Mouse (Mus musculus) G1E (cell line): ENCODE data around the gene Sstr3. TPM values are rescaled to one million over a fixed set of nuclear protein-coding genes. Genes with fewer than 3 reads are reported as not detected.

Source experiments
- ATAC-seq: 2 replicates; pipeline ENCODE4 v1.8.0; 2016; ENCODE audit warnings: mild to moderate bottlenecking; ENCODE audit not compliant: insufficient number of reproducible peaks, poor library complexity, low FRiP score, severe bottlenecking; ENCODE audit errors: extremely low read depth
- DNase-seq: peaks from one replicate; pipeline ENCODE4 v3.0.0; 2012; ENCODE audit warnings: low spot score
- H3K27me3 ChIP-seq: 2 replicates; pipeline ENCODE4 v1.6.1; 2012; ENCODE audit warnings: mild to moderate bottlenecking, low read length, inconsistent platforms; ENCODE audit not compliant: insufficient read depth
- H3K36me3 ChIP-seq: replicated peaks from 2 replicates; pipeline ENCODE3; 2012; ENCODE audit warnings: mild to moderate bottlenecking, inconsistent platforms
- H3K4me1 ChIP-seq: 2 replicates; pipeline ENCODE4 v1.6.1; 2012; ENCODE audit warnings: low read depth, low read length, inconsistent platforms, mixed read lengths; ENCODE audit not compliant: insufficient read depth
- H3K4me3 ChIP-seq: 2 replicates; pipeline ENCODE4 v1.5.1; 2012; ENCODE audit warnings: low read depth, mild to moderate bottlenecking, inconsistent platforms, low read length, moderate library complexity, mixed read lengths
- H3K9me3 ChIP-seq: replicated peaks from 2 replicates; pipeline ENCODE4 v1.6.1; 2012; ENCODE audit warnings: inconsistent platforms
- CTCF ChIP-seq: IDR thresholded peaks from 2 replicates; pipeline ENCODE4 v1.5.1; 2012; ENCODE audit warnings: low read depth, low read length, inconsistent platforms, mixed read lengths
- GATA1 ChIP-seq: IDR thresholded peaks from 2 replicates; pipeline ENCODE4 v1.6.1; 2012; ENCODE audit warnings: borderline replicate concordance, low read length, inconsistent platforms, mixed read lengths
- GATA2 ChIP-seq: IDR thresholded peaks from 2 replicates; pipeline ENCODE4 v1.6.1; 2012; ENCODE audit warnings: low read depth, low read length, inconsistent platforms, borderline replicate concordance
- POLR2AphosphoS5 ChIP-seq: IDR thresholded peaks from 2 replicates; pipeline ENCODE4 v1.6.1; 2012; ENCODE audit warnings: low read depth, low read length, inconsistent platforms; ENCODE audit not compliant: insufficient replicate concordance
- TAL1 ChIP-seq: conservative IDR thresholded peaks from 2 replicates; pipeline ENCODE4 v1.6.1; 2012; ENCODE audit warnings: low read depth, low read length, inconsistent platforms, mixed read lengths
- polyA plus RNA-seq: library from polyadenylated mRNA; stranded (reverse); fragments of >175 nt; gene quantifications from 2 replicates; pipeline ENCODE4 v1.2.3, GENCODE M21; 2012
- total RNA-seq, 2 experiments: library from RNA; stranded (forward) in 1 of 2; stranded (reverse) in 1 of 2; fragments of 200-1000 nt in 1 of 2; fragments of >200 nt in 1 of 2; fragmentation: Nextera tagmentation in 1 of 2; gene quantifications; 2 replicates each; pipeline ENCODE4 v1.2.3; 2014 to 2017

Sstr3 gene
- total RNA-seq (2014; fragmentation: Nextera tagmentation) (not detected in 2 replicates), total RNA-seq (2017) (0.05 and 0.12 TPM in 2 replicates), polyA plus RNA-seq (not detected in 2 replicates)

DNA sequence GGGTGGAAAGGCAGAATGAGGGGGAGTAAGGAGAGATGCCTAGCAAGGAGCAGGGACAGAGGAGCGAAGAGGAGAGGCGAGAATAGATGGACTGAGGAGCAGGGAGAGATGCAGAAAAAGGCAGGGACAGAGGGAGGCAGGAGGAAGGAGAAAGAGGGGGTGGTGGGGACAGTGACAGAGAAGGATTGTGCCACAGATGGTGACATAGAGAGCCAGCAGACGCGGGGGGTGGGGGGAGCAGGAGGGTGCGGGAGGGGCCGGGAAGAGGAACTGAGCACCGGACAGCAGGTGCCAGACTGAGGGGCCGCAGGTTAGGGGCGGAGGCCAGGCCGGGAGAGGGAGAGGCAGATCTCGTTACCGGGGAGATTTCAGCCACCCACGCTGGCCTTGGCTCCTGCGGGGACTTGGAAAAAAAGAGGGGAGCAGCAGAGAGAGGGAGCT, at the start of gene Sstr3:
TSS of gene Sstr3 (minus strand) at position 125 of the 441 bp plus-strand sequence.
- no peak for ATAC-seq
- DNase-seq: no peak
- H3K4me3 ChIP-seq: no peak within 1 kb of the TSS
- peaks cover 16% of the 10 kb centered on the region for H3K4me1 ChIP-seq
- H3K36me3 ChIP-seq: no peaks in the 10 kb centered on the region
- H3K27me3 ChIP-seq: peaks cover 67% of the 10 kb centered on the region
- no peaks in the 10 kb centered on the region for H3K9me3 ChIP-seq
- no peak for TF ChIP-seq POLR2AphosphoS5
- TF ChIP-seq CTCF: no peak
- no peak for TF ChIP-seq TAL1
- TF ChIP-seq GATA1: no peak
- no peak for TF ChIP-seq GATA2

GRCm38 (mm10) chr15:78593896-78594425, 49.5 kb upstream of the Sstr3 start:
- TF ChIP-seq CTCF (no peak), TAL1 (no peak), POLR2AphosphoS5 (no peak), GATA2 (no peak), GATA1 (no peak)
- H3K4me1 ChIP-seq: peaks cover 8% of the 10 kb centered on the region
- no peak for DNase-seq
- H3K9me3 ChIP-seq: no peaks in the 10 kb centered on the region
- ATAC-seq: no peak
- H3K36me3 ChIP-seq: no peaks in the 10 kb centered on the region
- H3K27me3 ChIP-seq: peaks cover 23% of the 10 kb centered on the region; the same call in 1 of the 2 replicates
- H3K4me3 ChIP-seq: no peak overlapping the region

GRCm38 (mm10) chr15:78592452-78592968, 48.0 kb upstream of the Sstr3 start:
- H3K36me3 ChIP-seq: no peaks in the 10 kb centered on the region
- ATAC-seq: no peak
- peaks cover 20% of the 10 kb centered on the region for H3K4me1 ChIP-seq
- H3K9me3 ChIP-seq: no peaks in the 10 kb centered on the region
- TF ChIP-seq TAL1: no peak
- no peak for TF ChIP-seq CTCF
- no peak for TF ChIP-seq POLR2AphosphoS5
- no peak for TF ChIP-seq GATA2
- no peak for TF ChIP-seq GATA1
- H3K4me3 ChIP-seq: no peak overlapping the region
- peaks cover 27% of the 10 kb centered on the region; the same call in 1 of the 2 replicates for H3K27me3 ChIP-seq
- DNase-seq: no peak

GRCm38 (mm10) chr15:78591680-78592451, 47.4 kb upstream of the Sstr3 start:
- no peak for ATAC-seq
- no peak for DNase-seq
- Histone ChIP-seq H3K36me3 (no peaks in the 10 kb centered on the region), H3K27me3 (peaks cover 24% of the 10 kb centered on the region; the same call in 1 of the 2 replicates), H3K9me3 (no peaks in the 10 kb centered on the region), H3K4me1 (peaks cover 18% of the 10 kb centered on the region), H3K4me3 (no peak overlapping the region)
- TF ChIP-seq POLR2AphosphoS5: no peak
- TF ChIP-seq GATA1: no peak
- no peak for TF ChIP-seq TAL1
- no peak for TF ChIP-seq GATA2
- no peak for TF ChIP-seq CTCF

GRCm38 (mm10) chr15:78590785-78591184, 46.3 kb upstream of the Sstr3 start:
- H3K4me1 ChIP-seq: peaks cover 17% of the 10 kb centered on the region
- no peak for TF ChIP-seq CTCF
- no peak for TF ChIP-seq POLR2AphosphoS5
- no peak for TF ChIP-seq GATA1
- TF ChIP-seq GATA2: no peak
- no peak for TF ChIP-seq TAL1
- DNase-seq: no peak
- no peaks in the 10 kb centered on the region for H3K9me3 ChIP-seq
- peaks cover 32% of the 10 kb centered on the region for H3K27me3 ChIP-seq
- H3K4me3 ChIP-seq: no peak overlapping the region
- H3K36me3 ChIP-seq: no peaks in the 10 kb centered on the region
- no peak for ATAC-seq

DNA sequence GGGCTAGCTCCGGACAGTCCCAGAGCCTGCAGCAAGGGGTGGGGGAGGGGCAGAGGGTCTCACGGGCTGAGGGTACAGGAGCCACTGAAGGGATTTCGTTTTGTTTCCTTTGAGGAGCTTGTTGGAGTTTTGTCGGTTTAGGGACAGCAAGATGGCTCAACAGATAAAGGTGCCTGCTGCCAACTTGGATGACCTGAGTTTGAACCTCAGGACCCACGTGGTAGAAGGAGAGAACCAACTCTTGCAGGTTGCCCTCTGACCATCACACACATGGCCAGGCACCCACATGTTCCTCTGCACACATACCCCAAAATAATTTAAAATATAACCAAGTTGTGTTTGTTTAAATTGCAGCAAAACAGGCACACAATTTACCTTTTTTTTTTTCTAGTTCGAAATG, 45.5 kb upstream of the Sstr3 start:
- TF ChIP-seq TAL1: no peak
- TF ChIP-seq GATA1: no peak
- TF ChIP-seq GATA2: no peak
- TF ChIP-seq CTCF: no peak
- TF ChIP-seq POLR2AphosphoS5: no peak
- ATAC-seq: no peak
- DNase-seq: no peak
- no peaks in the 10 kb centered on the region for H3K36me3 ChIP-seq
- no peak overlapping the region for H3K4me3 ChIP-seq
- H3K27me3 ChIP-seq: peaks cover 38% of the 10 kb centered on the region
- no peaks in the 10 kb centered on the region for H3K9me3 ChIP-seq
- H3K4me1 ChIP-seq: peaks cover 17% of the 10 kb centered on the region
